Mouse (Mus musculus) midbrain, embryonic 11.5 days (tissue): Measurements from ENCODE around the gene Epn2. TPM values are rescaled to one million over a fixed set of nuclear protein-coding genes. Genes with fewer than 3 reads are reported as not detected.

Experiments
- ATAC-seq: fragments of 200-750 bp; cut with Nextera tagmentation; 2 replicates; pipeline ENCODE4 v1.8.0; 2017; ENCODE audit warnings: moderate TSS enrichment, moderate library complexity; ENCODE audit not compliant: low FRiP score
- DNase-seq: peaks from one replicate; pipeline ENCODE4 v3.0.0; 2015; ENCODE audit warnings: low spot score; ENCODE audit errors: missing footprints
- H3K27ac ChIP-seq: fragments of 300-500 bp; sonication (generic); 2 replicates; pipeline ENCODE4 v1.5.1; 2014; ENCODE audit warnings: low read depth, low read length
- H3K27me3 ChIP-seq: fragments of 300-500 bp; sonication (generic); 2 replicates; pipeline ENCODE4 v1.6.1; 2014; ENCODE audit warnings: mild to moderate bottlenecking, low read length, moderate library complexity, mixed read lengths; ENCODE audit not compliant: control insufficient read depth, insufficient read depth
- H3K36me3 ChIP-seq: fragments of 300-500 bp; sonication (generic); 2 replicates; pipeline ENCODE4 v1.6.1; 2014; ENCODE audit warnings: mild to moderate bottlenecking, low read length, moderate library complexity, mixed read lengths; ENCODE audit not compliant: control insufficient read depth, insufficient read depth
- H3K4me1 ChIP-seq: fragments of 300-500 bp; sonication (generic); 2 replicates; pipeline ENCODE4 v1.6.1; 2014; ENCODE audit warnings: low read length; ENCODE audit not compliant: control insufficient read depth, insufficient read depth
- H3K4me2 ChIP-seq: fragments of 300-500 bp; sonication (generic); 2 replicates; pipeline ENCODE4 v1.6.1; 2014; ENCODE audit warnings: mild to moderate bottlenecking, moderate library complexity
- H3K4me3 ChIP-seq: fragments of 300-500 bp; sonication (generic); 2 replicates; pipeline ENCODE4 v1.5.1; 2014; ENCODE audit warnings: low read depth, low read length
- H3K9ac ChIP-seq: fragments of 300-500 bp; sonication (generic); 2 replicates; pipeline ENCODE4 v1.6.1; 2014; ENCODE audit warnings: low read length
- H3K9me3 ChIP-seq: fragments of 300-500 bp; sonication (generic); 2 replicates; pipeline ENCODE4 v1.6.1; 2016; ENCODE audit warnings: low read length; ENCODE audit not compliant: control insufficient read depth
- WGBS: fragments of 180-500 bp; shearing (Covaris S2); extraction: QIAGEN DNeasy Blood & Tissue Kit; methylation state at CpG from one replicate; pipeline ENCODE4 v1.1.7; 2014; 5-methylcytosine and 5-hydroxymethylcytosine counted together
- polyA plus RNA-seq: library from polyadenylated mRNA; unstranded; fragments of >200 nt; fragmentation: Nextera tagmentation; extraction: Ambion mirVana; gene quantifications from 2 replicates; pipeline ENCODE4 v1.2.1, GENCODE M21; 2014

The Epn2 gene
- polyA plus RNA-seq, 1 experiment from 2014 or later: 28.5 TPM

- no peaks in the 10 kb centered on the region for H3K27me3 ChIP-seq
- H3K4me2 ChIP-seq: no peak overlapping the region
- ATAC-seq (no peak), DNase-seq (no peak)
- H3K27ac ChIP-seq: no peak overlapping the region
- H3K9ac ChIP-seq: no peak overlapping the region
- H3K4me1 ChIP-seq: no peaks in the 10 kb centered on the region
- no peak overlapping the region for H3K4me3 ChIP-seq
- no peaks in the 10 kb centered on the region for H3K36me3 ChIP-seq
- 77% methylated on average over 7 of the region's 7 CpGs for WGBS
- no peaks in the 10 kb centered on the region for H3K9me3 ChIP-seq
These were observed 37.9 kb upstream of the Epn2 start for GRCm38 (mm10) chr11:61617293-61617975.

GRCm38 (mm10) chr11:61616523-61617292 is 37.2 kb upstream of the Epn2 start:
- peak; percentile 84 for DNase-seq

GRCm38 (mm10) chr11:61615686-61616522 is 36.4 kb upstream of the Epn2 start:
- Histone ChIP-seq H3K9ac (peak overlapping the region; percentile 10), H3K27ac (no peak overlapping the region), H3K4me3 (peak overlapping the region; percentile 13; the same call in 1 of the 2 replicates), H3K27me3 (no peaks in the 10 kb centered on the region), H3K4me2 (peak overlapping the region; percentile 38), H3K4me1 (no peaks in the 10 kb centered on the region), H3K36me3 (no peaks in the 10 kb centered on the region), H3K9me3 (no peaks in the 10 kb centered on the region)
- 12% methylated on average over 19 of the region's 22 CpGs for WGBS
- ATAC-seq (peak; percentile 48; the same call in 1 of the 2 replicates), DNase-seq (peak; percentile 92)

More at GRCm38 (mm10) chr11:61616523-61617292, 37.2 kb upstream of the Epn2 start:
- Histone ChIP-seq H3K9ac (no peak overlapping the region), H3K27ac (no peak overlapping the region), H3K4me1 (no peaks in the 10 kb centered on the region), H3K4me2 (no peak overlapping the region; the same call in 1 of the 2 replicates), H3K4me3 (no peak overlapping the region), H3K36me3 (no peaks in the 10 kb centered on the region), H3K27me3 (no peaks in the 10 kb centered on the region), H3K9me3 (no peaks in the 10 kb centered on the region)
- 60% methylated on average over 9 of the region's 9 CpGs for WGBS
- no peak for ATAC-seq

GRCm38 (mm10) chr11:61614401-61614800 is 34.9 kb upstream of the Epn2 start:
- no peak for DNase-seq
- H3K27ac ChIP-seq: no peak overlapping the region
- H3K36me3 ChIP-seq: no peaks in the 10 kb centered on the region
- H3K4me1 ChIP-seq: no peaks in the 10 kb centered on the region
- no peak for ATAC-seq
- no peaks in the 10 kb centered on the region for H3K27me3 ChIP-seq
- WGBS: 78% methylated on average over 5 of the region's 5 CpGs
- H3K9me3 ChIP-seq: no peaks in the 10 kb centered on the region
- H3K4me3 ChIP-seq: no peak overlapping the region
- H3K9ac ChIP-seq: no peak overlapping the region
- no peak overlapping the region for H3K4me2 ChIP-seq

GRCm38 (mm10) chr11:61612116-61612635 is 32.7 kb upstream of the Epn2 start:
- Histone ChIP-seq H3K9ac (no peak overlapping the region), H3K4me3 (no peak overlapping the region), H3K27me3 (no peaks in the 10 kb centered on the region), H3K36me3 (no peaks in the 10 kb centered on the region), H3K4me2 (no peak overlapping the region), H3K9me3 (no peaks in the 10 kb centered on the region), H3K27ac (no peak overlapping the region), H3K4me1 (no peaks in the 10 kb centered on the region)
- WGBS: 87% methylated on average over 4 of the region's 4 CpGs
- ATAC-seq: no peak
- no peak for DNase-seq

- ATAC-seq (no peak), DNase-seq (no peak)
- 82% methylated on average over 3 of the region's 3 CpGs for WGBS
- H3K27me3 ChIP-seq: no peaks in the 10 kb centered on the region
- H3K4me2 ChIP-seq: no peak overlapping the region
- H3K4me3 ChIP-seq: no peak overlapping the region
- H3K9ac ChIP-seq: no peak overlapping the region
- no peak overlapping the region for H3K27ac ChIP-seq
- H3K4me1 ChIP-seq: no peaks in the 10 kb centered on the region
- no peaks in the 10 kb centered on the region for H3K9me3 ChIP-seq
- H3K36me3 ChIP-seq: no peaks in the 10 kb centered on the region
These were observed 31.7 kb upstream of the Epn2 start for GRCm38 (mm10) chr11:61611197-61611596.

- Histone ChIP-seq H3K4me3 (no peak overlapping the region), H3K27me3 (no peaks in the 10 kb centered on the region), H3K36me3 (no peaks in the 10 kb centered on the region), H3K27ac (no peak overlapping the region), H3K9me3 (no peaks in the 10 kb centered on the region), H3K4me1 (no peaks in the 10 kb centered on the region), H3K4me2 (no peak overlapping the region), H3K9ac (no peak overlapping the region)
- DNase-seq (no peak), ATAC-seq (no peak)
- 82% methylated on average over 4 of the region's 4 CpGs for WGBS
These were observed 28.6 kb upstream of the Epn2 start for GRCm38 (mm10) chr11:61608072-61608471.

GRCm38 (mm10) chr11:61602705-61603104 is 23.2 kb upstream of the Epn2 start:
- Histone ChIP-seq H3K9me3 (no peaks in the 10 kb centered on the region), H3K9ac (no peak overlapping the region), H3K27ac (no peak overlapping the region), H3K27me3 (no peaks in the 10 kb centered on the region), H3K4me2 (no peak overlapping the region), H3K36me3 (no peaks in the 10 kb centered on the region), H3K4me1 (no peaks in the 10 kb centered on the region), H3K4me3 (no peak overlapping the region)
- WGBS: 91% methylated on average over 7 of the region's 7 CpGs
- ATAC-seq (no peak), DNase-seq (no peak)
